ENCODE assay signal across 10 mouse cellular contexts in genomic region chr11:11886403-11886998, GRCm38 (mm10). TPM values are rescaled to one million over a fixed set of nuclear protein-coding genes. Genes with fewer than 3 reads are reported as not detected.
DNase-seq lines count a peak whose midpoint lies in the region; ATAC-seq and TF ChIP-seq lines count a peak whose summit lies in the region.
"Had no signal": no experiment of that assay in that cellular context is flagged by ENCODE, and none has a peak within 500 bp of the region (broad histone marks: within the 10 kb centered on the region; RNA-seq: fewer than 3 reads in every experiment).

No protein-coding gene starts in this region.

- no peak overlapping the region for H3K9ac ChIP-seq in midbrain, postnatal 0 days (replicated peaks; ENCODE audit: low read length, poor library complexity, severe bottlenecking)
- no peak overlapping the region; the same call in 1 of the 2 replicates for H3K9ac ChIP-seq in liver, adult 2 months (ENCODE audit: low read depth, low read length)
- H3K9ac ChIP-seq in stomach, postnatal 0 days (ENCODE audit: low read length): no peak overlapping the region
- H3K9ac ChIP-seq: hindbrain, embryonic 14.5 days had no signal

- H3K4me3 ChIP-seq in midbrain, embryonic 10.5 days: no peak overlapping the region
- H3K4me3 ChIP-seq in midbrain, postnatal 0 days (ENCODE audit: low read depth, low read length): no peak overlapping the region
- no peak overlapping the region for H3K4me3 ChIP-seq in embryonic facial prominence, embryonic 10.5 days
- H3K4me3 ChIP-seq in liver, adult 2 months (ENCODE audit: insufficient read depth, low read depth, low read length): no peak overlapping the region
- H3K4me3 ChIP-seq in stomach, postnatal 0 days (ENCODE audit: low read depth, low read length): no peak overlapping the region

- H3K79me2 ChIP-seq in liver, adult 2 months (ENCODE audit: control insufficient read depth, insufficient read depth, low read length): peaks cover 11% of the 10 kb centered on the region

- no peak for TF ChIP-seq CTCF in midbrain, postnatal 0 days (IDR thresholded peaks at IDR 0.05)
- TF ChIP-seq CTCF in liver, adult 2 months (IDR thresholded peaks at IDR 0.05; ENCODE audit: low read depth, low read length): no peak
- TF ChIP-seq CTCF in stomach, postnatal 0 days (IDR thresholded peaks at IDR 0.05; ENCODE audit: low read depth): no peak

- peak overlapping the region; percentile 33 for H3K27ac ChIP-seq in midbrain, embryonic 10.5 days (replicated peaks)
- no peak overlapping the region for H3K27ac ChIP-seq in midbrain, postnatal 0 days (ENCODE audit: low read depth, low read length)
- peak overlapping the region; percentile 61 for H3K27ac ChIP-seq in embryonic facial prominence, embryonic 10.5 days (replicated peaks)
- peak overlapping the region; percentile 24 for H3K27ac ChIP-seq in liver, adult 2 months (replicated peaks; ENCODE audit: insufficient read depth, low read depth, low read length)
- no peak overlapping the region for H3K27ac ChIP-seq in stomach, postnatal 0 days (replicated peaks)
- H3K27ac ChIP-seq: hindbrain, embryonic 14.5 days had no signal

- no peak for TF ChIP-seq EP300 in stomach, postnatal 0 days (optimal IDR thresholded peaks at IDR 0.05)

- TF ChIP-seq POLR2A in liver, adult 2 months (IDR thresholded peaks at IDR 0.05; ENCODE audit: extremely low read depth, insufficient read depth, low read length): no peak

- DNase-seq in midbrain, embryonic 10.5 days (ENCODE audit: low spot score): no peak
- no peak for DNase-seq in midbrain, postnatal 0 days (ENCODE audit: low spot score)
- no peak for DNase-seq in embryonic facial prominence, embryonic 10.5 days (ENCODE audit: low spot score)
- peak; percentile 33 for DNase-seq in liver, adult 2 months (ENCODE audit: extremely low read depth, low read depth, low spot score)
- no peak for DNase-seq in stomach, postnatal 0 days (ENCODE audit: low spot score)
- DNase-seq in retina, embryonic 14.5 days (ENCODE audit: low spot score): no peak
- DNase-seq in thymus, postnatal 14 days: no peak
- DNase-seq: cerebellum, adult 9-11 months had no signal

- H3K9me3 ChIP-seq in midbrain, embryonic 10.5 days (replicated peaks): no peaks in the 10 kb centered on the region
- no peaks in the 10 kb centered on the region for H3K9me3 ChIP-seq in midbrain, postnatal 0 days (ENCODE audit: low read length)
- H3K9me3 ChIP-seq in embryonic facial prominence, embryonic 10.5 days: no peaks in the 10 kb centered on the region
- no peaks in the 10 kb centered on the region for H3K9me3 ChIP-seq in stomach, postnatal 0 days (ENCODE audit: control insufficient read depth, low read length)

- no peaks in the 10 kb centered on the region for H3K36me3 ChIP-seq in midbrain, embryonic 10.5 days
- H3K36me3 ChIP-seq in midbrain, postnatal 0 days (ENCODE audit: insufficient read depth, low read length): no peaks in the 10 kb centered on the region
- no peaks in the 10 kb centered on the region for H3K36me3 ChIP-seq in embryonic facial prominence, embryonic 10.5 days (replicated peaks)
- H3K36me3 ChIP-seq in liver, adult 2 months (ENCODE audit: control insufficient read depth, insufficient read depth, low read length): peaks cover 16% of the 10 kb centered on the region
- no peaks in the 10 kb centered on the region for H3K36me3 ChIP-seq in stomach, postnatal 0 days (ENCODE audit: control insufficient read depth, insufficient read depth, low read length)

- no peak overlapping the region for H3K4me2 ChIP-seq in midbrain, postnatal 0 days (ENCODE audit: low read depth, low read length, poor library complexity, severe bottlenecking)
- H3K4me2 ChIP-seq in stomach, postnatal 0 days (replicated peaks; ENCODE audit: low read depth): no peak overlapping the region
- H3K4me2 ChIP-seq: hindbrain, embryonic 14.5 days had no signal

- H3K4me1 ChIP-seq in midbrain, embryonic 10.5 days: peaks cover 81% of the 10 kb centered on the region
- H3K4me1 ChIP-seq in midbrain, postnatal 0 days (ENCODE audit: insufficient read depth, low read length): 0 out of 2 replicates have a peak, but pooled peaks cover 4% of the 10 kb centered on the region
- H3K4me1 ChIP-seq in embryonic facial prominence, embryonic 10.5 days: peaks cover 82% of the 10 kb centered on the region
- H3K4me1 ChIP-seq in liver, adult 2 months (ENCODE audit: control insufficient read depth, insufficient read depth, low read length): peaks cover 30% of the 10 kb centered on the region
- H3K4me1 ChIP-seq in stomach, postnatal 0 days (replicated peaks; ENCODE audit: control insufficient read depth, insufficient read depth): no peaks in the 10 kb centered on the region

- H3K27me3 ChIP-seq in midbrain, embryonic 10.5 days (ENCODE audit: low read depth, poor library complexity, severe bottlenecking): no peaks in the 10 kb centered on the region
- H3K27me3 ChIP-seq in midbrain, postnatal 0 days (ENCODE audit: insufficient read depth, low read length): no peaks in the 10 kb centered on the region
- no peaks in the 10 kb centered on the region for H3K27me3 ChIP-seq in embryonic facial prominence, embryonic 10.5 days (replicated peaks; ENCODE audit: low read depth, poor library complexity, severe bottlenecking)
- no peaks in the 10 kb centered on the region for H3K27me3 ChIP-seq in liver, adult 2 months (ENCODE audit: control insufficient read depth, insufficient read depth, low read length)
- no peaks in the 10 kb centered on the region for H3K27me3 ChIP-seq in stomach, postnatal 0 days (ENCODE audit: control insufficient read depth, insufficient read depth, low read length)

- no peak for ATAC-seq in midbrain, postnatal 0 days (ENCODE audit: low FRiP score)
- ATAC-seq in stomach, postnatal 0 days (ENCODE audit: low FRiP score, low TSS enrichment): peak; percentile 37; the same call in 1 of the 2 replicates
- ATAC-seq: forebrain, embryonic 14.5 days had no signal

- WGBS in midbrain, embryonic 10.5 days: 65% methylated on average over 4 of the region's 4 CpGs
- 57% methylated on average over 4 of the region's 4 CpGs for WGBS in midbrain, postnatal 0 days
- WGBS in embryonic facial prominence, embryonic 10.5 days: 41% methylated on average over 4 of the region's 4 CpGs
- WGBS in liver, adult 2 months: 38% methylated on average over 4 of the region's 4 CpGs
- WGBS in stomach, postnatal 0 days: 50% methylated on average over 4 of the region's 4 CpGs

RNA-seq across cellular contexts. Expression of gene Ddc, which starts 11.4 kb away (rescaled TPM):
- 13.6 and 15.8 TPM in 2 replicates for polyA plus RNA-seq in midbrain, embryonic 10.5 days (2016; fragmentation: Nextera tagmentation; extraction: Ambion mirVana)
- 27.4 and 35.0 TPM in 2 replicates for total RNA-seq in midbrain, postnatal 0 days (2014; rRNA removed)
- 23.0 and 23.4 TPM in 2 replicates for polyA plus RNA-seq in midbrain, postnatal 0 days (2015; fragmentation: Nextera tagmentation; extraction: Ambion mirVana)
- polyA plus RNA-seq in embryonic facial prominence, embryonic 10.5 days (2016; fragmentation: Nextera tagmentation; extraction: Ambion mirVana): 6.9 and 8.8 TPM in 2 replicates
- total RNA-seq in liver, adult 2 months (2014; rRNA removed): 56.4 and 67.3 TPM in 2 replicates
- polyA plus RNA-seq in liver, adult 2 months (2012; rRNA removed): 75.7 and 82.3 TPM in 2 replicates
- polyA plus RNA-seq in stomach, postnatal 0 days (2015; fragmentation: Nextera tagmentation; extraction: Ambion mirVana): 24.0 and 24.1 TPM in 2 replicates

Comparison
In these comparisons a context has a peak if more than half of its experiments do, and no peak if none do; other contexts are left out.
1. H3K27ac ChIP-seq: peak in midbrain, embryonic 10.5 days (single experiment), embryonic facial prominence, embryonic 10.5 days (single experiment) and liver, adult 2 months (single experiment); none in midbrain, postnatal 0 days (single experiment) and stomach, postnatal 0 days (single experiment).